Mouse (Mus musculus) effector memory CD4-positive, alpha-beta T cell, adult 7 months (primary cell): ENCODE data around the gene Olfr714. TPM values are rescaled to one million over a fixed set of nuclear protein-coding genes. Genes with fewer than 3 reads are reported as not detected.

ENCODE experiments used
- polyA plus RNA-seq: library from polyadenylated mRNA; unstranded; fragments of 100-300 nt; shearing (Covaris generic); gene quantifications from one replicate; pipeline ENCODE4 v1.2.1, GENCODE M21; 2017

Gene Olfr714
- polyA plus RNA-seq, result not detected

DNA sequence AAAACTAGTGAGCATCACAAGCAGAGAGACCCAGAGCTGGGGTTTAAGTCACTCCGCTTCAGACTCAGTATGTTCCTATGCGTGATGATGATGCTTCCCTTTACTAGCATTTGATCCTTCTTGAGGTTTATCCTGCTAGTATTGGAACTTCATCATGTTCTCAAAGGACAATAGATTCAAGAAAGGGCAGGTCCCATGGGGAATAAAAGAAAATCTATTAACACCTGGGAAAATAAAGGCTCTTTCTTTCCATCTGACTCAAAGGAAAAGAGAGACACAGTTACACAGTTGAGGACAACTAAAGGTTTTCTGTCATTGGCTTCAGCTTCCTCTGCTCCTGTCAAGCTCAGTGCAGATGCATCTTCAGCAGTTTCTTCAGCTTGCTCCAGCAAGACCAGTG, at the start of gene Olfr714:
Olfr714 (plus strand) TSS at position 301 of the 400 bp plus-strand sequence.

DNA sequence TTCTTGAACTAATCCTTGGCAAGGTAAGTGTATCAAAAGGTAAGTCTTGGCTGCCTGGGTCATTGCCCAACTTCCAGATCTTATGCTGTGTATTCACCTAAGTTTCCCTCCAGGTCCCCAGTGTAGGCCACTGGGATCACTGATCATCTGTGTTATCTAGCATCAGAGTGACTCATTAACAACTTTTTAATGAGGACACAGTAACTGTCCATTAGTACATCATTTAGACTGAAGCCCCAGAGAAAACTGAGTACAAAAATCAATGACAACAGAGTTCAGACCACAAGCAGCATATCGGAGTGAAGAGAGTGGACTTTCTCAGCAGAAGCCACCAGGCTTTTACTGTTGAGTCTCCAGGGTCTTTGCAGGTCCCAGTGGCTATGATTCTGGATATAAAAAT, 39.9 kb upstream of the Olfr714 start, which contains the start of gene Olfr713:
Olfr713 (plus strand) TSS at position 301 of the 400 bp plus-strand sequence.

GRCm38 (mm10) chr7:107092920-107093319, 22.1 kb downstream of the Olfr714 start, which contains the start of gene Olfr17:
Olfr17 (plus strand) TSS chr7:107093220.

GRCm38 (mm10) chr7:107110269-107110668, 39.5 kb downstream of the Olfr714 start, which contains the start of gene Olfr715b:
Olfr715b (minus strand) TSS chr7:107110369.

Other genes starting within 250 kb of the Olfr714 start
- not detected for gene Olfr702, start 237.1 kb upstream of the Olfr714 start, polyA plus RNA-seq
- gene Olfr703, start 227.6 kb upstream of the Olfr714 start, polyA plus RNA-seq, result not detected
- 0.55 TPM for gene Olfr704, start 207.8 kb upstream of the Olfr714 start, polyA plus RNA-seq
- gene Olfr705, start 194.1 kb upstream of the Olfr714 start, polyA plus RNA-seq, result not detected
- gene Olfr706, start 182.8 kb upstream of the Olfr714 start, polyA plus RNA-seq, result not detected
- not detected for gene Olfr707, start 169.7 kb upstream of the Olfr714 start, polyA plus RNA-seq
- gene Olfr1532-ps1, start 163.0 kb upstream of the Olfr714 start, polyA plus RNA-seq, result not detected
- gene Olfr709-ps1, start 138.8 kb upstream of the Olfr714 start, polyA plus RNA-seq, result not detected
- not detected for gene Olfr710, start 122.7 kb upstream of the Olfr714 start, polyA plus RNA-seq
- 0.07 TPM for gene Olfr6, start 107.0 kb upstream of the Olfr714 start, polyA plus RNA-seq
- not detected for gene Olfr711, start 95.5 kb upstream of the Olfr714 start, polyA plus RNA-seq
- not detected for gene Olfr2, start 64.9 kb upstream of the Olfr714 start, polyA plus RNA-seq
- gene Olfr713, start 39.8 kb upstream of the Olfr714 start, polyA plus RNA-seq, result not detected
- gene Olfr17, start 22.2 kb downstream of the Olfr714 start, polyA plus RNA-seq, result not detected
- gene Olfr715b, start 39.4 kb downstream of the Olfr714 start, polyA plus RNA-seq, result not detected
- gene Olfr715, start 60.1 kb downstream of the Olfr714 start, polyA plus RNA-seq, result not detected
- gene Olfr716, start 67.3 kb downstream of the Olfr714 start, polyA plus RNA-seq, result 0.23 TPM
- not detected for gene Nlrp14, start 96.0 kb downstream of the Olfr714 start, polyA plus RNA-seq
- not detected for gene Rbmxl2, start 138.5 kb downstream of the Olfr714 start, polyA plus RNA-seq